17 mouse cellular contexts compared by ENCODE assay signal in the genomic region with DNA sequence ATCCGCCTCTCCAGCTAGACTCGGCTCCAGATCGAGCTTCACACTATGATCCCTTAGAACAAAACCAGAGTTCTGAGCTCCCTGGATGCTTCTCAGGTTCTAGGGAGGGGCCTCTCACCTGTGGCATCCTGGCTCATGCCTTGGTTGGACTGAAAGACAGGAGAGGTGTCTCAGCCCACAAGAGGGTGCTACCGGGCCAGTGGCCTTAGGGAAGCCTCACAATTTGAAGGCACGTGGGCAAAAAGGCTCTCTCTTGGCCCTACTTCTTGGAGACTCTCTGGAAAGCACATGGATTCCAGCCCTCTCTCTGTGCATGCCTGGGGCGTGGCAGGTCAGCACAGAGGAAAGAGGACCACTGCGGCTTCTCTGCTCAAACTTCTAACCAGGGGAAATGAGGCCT.
DNase-seq lines count a peak whose midpoint lies in the region; ATAC-seq and TF ChIP-seq lines count a peak whose summit lies in the region.
"Had no signal": no experiment of that assay in that cellular context is flagged by ENCODE, and none has a peak within 500 bp of the region (broad histone marks: within the 10 kb centered on the region; RNA-seq: fewer than 3 reads in every experiment).

No protein-coding gene starts in this region.

- H3K9ac ChIP-seq in embryonic facial prominence, embryonic 13.5 days = 0 out of 2 replicates have a peak overlapping the region, but pooled peaks have one; percentile 28
- H3K9ac ChIP-seq in midbrain, postnatal 0 days (replicated peaks; ENCODE audit: low read length, poor library complexity, severe bottlenecking) = no peak overlapping the region
- H3K9ac ChIP-seq in midbrain, embryonic 11.5 days (ENCODE audit: low read length) = no peak overlapping the region
- H3K9ac ChIP-seq: embryonic facial prominence, embryonic 15.5 days; forebrain, embryonic 13.5 days; intestine, embryonic 15.5 days had no signal

- ATAC-seq in embryonic facial prominence, embryonic 13.5 days (ENCODE audit: insufficient number of reproducible peaks, insufficient read depth, low FRiP score, low TSS enrichment, low read depth) = no peak
- ATAC-seq in midbrain, postnatal 0 days (ENCODE audit: low FRiP score) = no peak
- ATAC-seq in midbrain, embryonic 11.5 days (ENCODE audit: low FRiP score) = no peak
- ATAC-seq: forebrain, embryonic 13.5 days; intestine, embryonic 15.5 days had no signal

- H3K4me2 ChIP-seq in embryonic facial prominence, embryonic 13.5 days = no peak overlapping the region
- H3K4me2 ChIP-seq in midbrain, postnatal 0 days (ENCODE audit: low read depth, low read length, poor library complexity, severe bottlenecking) = no peak overlapping the region
- H3K4me2 ChIP-seq in midbrain, embryonic 11.5 days = no peak overlapping the region
- H3K4me2 ChIP-seq: embryonic facial prominence, embryonic 15.5 days; forebrain, embryonic 13.5 days; heart, embryonic 11.5 days; intestine, embryonic 15.5 days had no signal

- no peak for TF ChIP-seq POLR2A in cortical plate, adult 2 months (IDR thresholded peaks at IDR 0.05; ENCODE audit: extremely low read depth, insufficient read depth, low read length)

- H3K4me3 ChIP-seq in embryonic facial prominence, embryonic 13.5 days = no peak overlapping the region
- no peak overlapping the region for H3K4me3 ChIP-seq in embryonic facial prominence, embryonic 10.5 days
- no peak overlapping the region for H3K4me3 ChIP-seq in layer of hippocampus, adult 2 months
- H3K4me3 ChIP-seq in midbrain, postnatal 0 days (ENCODE audit: low read depth, low read length) = no peak overlapping the region
- H3K4me3 ChIP-seq in midbrain, embryonic 11.5 days (ENCODE audit: low read depth, low read length) = no peak overlapping the region
- H3K4me3 ChIP-seq in cortical plate, adult 2 months (ENCODE audit: insufficient read depth, low read length) = no peak overlapping the region
- H3K4me3 ChIP-seq: embryonic facial prominence, embryonic 15.5 days; forebrain, embryonic 13.5 days; hindbrain, embryonic 10.5 days; intestine, embryonic 15.5 days; myocyte had no signal

- TF ChIP-seq CTCF in layer of hippocampus, adult 2 months (conservative IDR thresholded peaks at IDR 0.05) = peak; percentile 39
- TF ChIP-seq CTCF in midbrain, postnatal 0 days (IDR thresholded peaks at IDR 0.05) = peak; percentile 50
- TF ChIP-seq CTCF in cortical plate, adult 2 months (IDR thresholded peaks at IDR 0.05; ENCODE audit: extremely low read depth, insufficient read depth, low read length) = 0 out of 2 replicates have a peak, but pooled peaks have one; percentile 13

- H3K9me3 ChIP-seq in embryonic facial prominence, embryonic 13.5 days = no peaks in the 10 kb centered on the region
- no peaks in the 10 kb centered on the region for H3K9me3 ChIP-seq in embryonic facial prominence, embryonic 10.5 days
- H3K9me3 ChIP-seq in midbrain, postnatal 0 days (ENCODE audit: low read length) = no peaks in the 10 kb centered on the region
- no peaks in the 10 kb centered on the region for H3K9me3 ChIP-seq in midbrain, embryonic 11.5 days (ENCODE audit: control insufficient read depth, low read length)
- H3K9me3 ChIP-seq: embryonic facial prominence, embryonic 15.5 days; forebrain, embryonic 13.5 days; hindbrain, embryonic 10.5 days; intestine, embryonic 15.5 days; megakaryocyte, embryonic 14.5 days had no signal

- no peaks in the 10 kb centered on the region for H3K27me3 ChIP-seq in embryonic facial prominence, embryonic 13.5 days
- no peaks in the 10 kb centered on the region for H3K27me3 ChIP-seq in embryonic facial prominence, embryonic 10.5 days (replicated peaks; ENCODE audit: low read depth, poor library complexity, severe bottlenecking)
- H3K27me3 ChIP-seq in midbrain, postnatal 0 days (ENCODE audit: insufficient read depth, low read length) = no peaks in the 10 kb centered on the region
- no peaks in the 10 kb centered on the region for H3K27me3 ChIP-seq in midbrain, embryonic 11.5 days (ENCODE audit: control insufficient read depth, insufficient read depth, low read length)
- H3K27me3 ChIP-seq: embryonic facial prominence, embryonic 15.5 days; forebrain, embryonic 13.5 days; intestine, embryonic 15.5 days had no signal

- WGBS in embryonic facial prominence, embryonic 13.5 days = 73% methylated on average over 7 of the region's 7 CpGs
- 85% methylated on average over 7 of the region's 7 CpGs for WGBS in embryonic facial prominence, embryonic 10.5 days
- WGBS in midbrain, postnatal 0 days = 79% methylated on average over 7 of the region's 7 CpGs
- 81% methylated on average over 7 of the region's 7 CpGs for WGBS in midbrain, embryonic 11.5 days

- H3K4me1 ChIP-seq in embryonic facial prominence, embryonic 13.5 days = no peaks in the 10 kb centered on the region
- peaks cover 8% of the 10 kb centered on the region for H3K4me1 ChIP-seq in embryonic facial prominence, embryonic 10.5 days
- H3K4me1 ChIP-seq in midbrain, postnatal 0 days (ENCODE audit: insufficient read depth, low read length) = no peaks in the 10 kb centered on the region; the same call in 1 of the 2 replicates
- H3K4me1 ChIP-seq in midbrain, embryonic 11.5 days (ENCODE audit: control insufficient read depth, insufficient read depth, low read length) = peaks cover 9% of the 10 kb centered on the region
- no peaks in the 10 kb centered on the region for H3K4me1 ChIP-seq in cortical plate, adult 2 months (ENCODE audit: control insufficient read depth, insufficient read depth, low read length)
- H3K4me1 ChIP-seq: intestine, embryonic 15.5 days had no signal

- no peak for DNase-seq in embryonic facial prominence, embryonic 10.5 days (ENCODE audit: low spot score)
- no peak for DNase-seq in layer of hippocampus, adult 2 months (ENCODE audit: low spot score in 2 of 2)
- no peak for DNase-seq in layer of hippocampus, adult 8-10 months (ENCODE audit: low spot score in 2 of 2)
- no peak for DNase-seq in midbrain, postnatal 0 days (ENCODE audit: low spot score)
- DNase-seq in midbrain, embryonic 11.5 days (ENCODE audit: low spot score, missing footprints) = no peak
- DNase-seq in heart, adult 11 months = no peak
- DNase-seq: cerebellum, adult 9-10 months; right cerebral cortex, adult 18-20 months had no signal

- H3K36me3 ChIP-seq in embryonic facial prominence, embryonic 13.5 days = peaks cover 93% of the 10 kb centered on the region
- H3K36me3 ChIP-seq in embryonic facial prominence, embryonic 10.5 days (replicated peaks) = peaks cover 100% of the 10 kb centered on the region
- H3K36me3 ChIP-seq in midbrain, postnatal 0 days (ENCODE audit: insufficient read depth, low read length) = peaks cover 2% of the 10 kb centered on the region; the same call in 1 of the 2 replicates
- peaks cover 22% of the 10 kb centered on the region for H3K36me3 ChIP-seq in midbrain, embryonic 11.5 days (ENCODE audit: control insufficient read depth, insufficient read depth, low read length)

- H3K27ac ChIP-seq in embryonic facial prominence, embryonic 13.5 days = no peak overlapping the region
- H3K27ac ChIP-seq in embryonic facial prominence, embryonic 10.5 days (replicated peaks) = no peak overlapping the region
- H3K27ac ChIP-seq in layer of hippocampus, adult 2 months = no peak overlapping the region
- no peak overlapping the region for H3K27ac ChIP-seq in midbrain, postnatal 0 days (ENCODE audit: low read depth, low read length)
- H3K27ac ChIP-seq in midbrain, embryonic 11.5 days (ENCODE audit: low read depth, low read length) = no peak overlapping the region
- no peak overlapping the region for H3K27ac ChIP-seq in cortical plate, adult 2 months (ENCODE audit: insufficient read depth, low read length)
- H3K27ac ChIP-seq: embryonic facial prominence, embryonic 15.5 days; forebrain, embryonic 13.5 days; hindbrain, embryonic 10.5 days; intestine, embryonic 15.5 days had no signal
